Mouse (Mus musculus): Measurements from ENCODE around the gene Stx19. TPM values are rescaled to one million over a fixed set of nuclear protein-coding genes. Genes with fewer than 3 reads are reported as not detected.
A peak's percentile ranks its signal among the peaks of the same experiment; 100 is the strongest.

Gene Stx19
- total RNA-seq, 2 experiments from 2014 or later: not detected

DNA sequence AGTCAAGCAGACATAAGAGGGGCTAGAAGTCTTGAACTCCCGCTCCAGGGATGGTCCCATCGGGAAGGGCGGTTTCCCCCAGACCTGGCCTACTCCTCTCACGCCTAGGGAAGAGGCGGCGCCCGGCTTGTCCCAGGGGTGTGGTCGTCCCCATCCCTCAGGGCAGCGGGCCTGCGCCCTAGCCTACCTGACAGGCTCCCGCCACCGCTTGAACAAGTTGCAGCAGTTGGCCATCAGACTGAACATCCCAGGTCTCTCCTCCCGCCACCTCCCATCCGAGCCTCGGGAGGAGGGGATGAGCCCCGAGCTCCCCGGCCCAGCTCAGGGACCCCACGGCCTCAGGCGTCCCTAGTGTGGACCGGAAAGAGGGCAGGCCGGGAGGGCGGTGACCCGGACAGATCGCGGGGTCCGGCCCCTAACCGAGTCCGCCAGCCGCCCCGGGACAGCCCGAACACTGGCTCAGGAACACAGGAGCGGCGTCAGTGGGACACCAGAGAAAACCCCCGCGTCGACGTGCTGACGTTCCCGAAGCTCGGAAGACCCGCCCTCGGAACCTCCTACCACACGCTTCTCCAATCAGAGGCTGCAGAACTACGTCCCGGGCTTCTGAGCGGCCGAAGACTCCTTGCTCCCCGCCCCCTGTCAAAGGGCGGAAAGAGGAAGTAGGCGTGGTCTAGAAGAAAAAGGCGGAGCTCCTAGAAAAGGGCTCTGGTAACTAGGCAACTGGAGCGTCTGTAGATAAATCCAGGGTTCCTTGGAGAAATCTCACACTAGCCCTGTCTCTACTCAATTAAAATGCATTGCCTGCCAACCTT, 32.2 kb downstream of the Stx19 start, which contains the start of gene Arl13b:
TSS of gene Arl13b (minus strand) at position 543 of the 815 bp plus-strand sequence.
- peak; percentile 99 for ATAC-seq (replicated peaks; ENCODE audit: low FRiP score, poor library complexity, severe bottlenecking)

DNA sequence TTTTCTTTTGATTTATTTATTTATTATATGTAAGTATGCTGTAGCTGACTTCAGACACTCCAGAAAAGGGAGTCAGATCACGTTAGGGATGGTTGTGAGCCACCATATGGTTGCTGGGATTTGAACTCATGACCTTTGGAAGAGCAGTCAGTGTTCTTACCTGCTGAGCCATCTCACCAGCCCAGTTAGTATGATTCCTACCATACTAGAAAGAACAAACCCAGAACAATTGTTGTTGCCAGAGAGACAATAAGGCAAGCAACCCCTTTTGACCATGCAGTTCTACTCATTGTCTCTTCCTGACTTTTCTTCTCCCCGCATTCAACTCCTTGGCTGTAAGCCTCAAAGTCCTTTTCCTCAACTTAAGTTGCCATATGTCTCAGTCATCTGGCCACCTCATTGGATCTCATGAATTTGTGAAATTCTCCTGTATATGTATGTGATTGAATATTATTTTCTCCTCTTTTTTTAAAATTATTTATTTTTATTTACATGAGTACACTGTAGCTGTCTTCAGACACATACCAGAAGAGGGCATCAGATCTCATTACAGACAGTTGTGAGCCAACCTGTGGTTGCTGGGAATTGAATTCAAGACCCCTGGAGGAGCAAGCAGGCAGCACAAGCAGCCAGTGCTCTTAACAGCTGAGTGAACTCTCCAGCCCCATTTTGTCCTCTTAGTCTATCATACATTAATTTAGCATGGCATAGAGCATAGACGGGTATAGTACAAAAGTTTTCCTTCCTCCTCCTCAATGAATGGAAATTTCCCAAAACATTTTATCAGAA, 38.2 kb downstream of the Stx19 start:
- no peak for ATAC-seq (replicated peaks; ENCODE audit: low FRiP score, poor library complexity, severe bottlenecking)

GRCm38 (mm10) chr16:62853611-62854126, 39.2 kb downstream of the Stx19 start:
- ATAC-seq (replicated peaks; ENCODE audit: low FRiP score, poor library complexity, severe bottlenecking): no peak

DNA sequence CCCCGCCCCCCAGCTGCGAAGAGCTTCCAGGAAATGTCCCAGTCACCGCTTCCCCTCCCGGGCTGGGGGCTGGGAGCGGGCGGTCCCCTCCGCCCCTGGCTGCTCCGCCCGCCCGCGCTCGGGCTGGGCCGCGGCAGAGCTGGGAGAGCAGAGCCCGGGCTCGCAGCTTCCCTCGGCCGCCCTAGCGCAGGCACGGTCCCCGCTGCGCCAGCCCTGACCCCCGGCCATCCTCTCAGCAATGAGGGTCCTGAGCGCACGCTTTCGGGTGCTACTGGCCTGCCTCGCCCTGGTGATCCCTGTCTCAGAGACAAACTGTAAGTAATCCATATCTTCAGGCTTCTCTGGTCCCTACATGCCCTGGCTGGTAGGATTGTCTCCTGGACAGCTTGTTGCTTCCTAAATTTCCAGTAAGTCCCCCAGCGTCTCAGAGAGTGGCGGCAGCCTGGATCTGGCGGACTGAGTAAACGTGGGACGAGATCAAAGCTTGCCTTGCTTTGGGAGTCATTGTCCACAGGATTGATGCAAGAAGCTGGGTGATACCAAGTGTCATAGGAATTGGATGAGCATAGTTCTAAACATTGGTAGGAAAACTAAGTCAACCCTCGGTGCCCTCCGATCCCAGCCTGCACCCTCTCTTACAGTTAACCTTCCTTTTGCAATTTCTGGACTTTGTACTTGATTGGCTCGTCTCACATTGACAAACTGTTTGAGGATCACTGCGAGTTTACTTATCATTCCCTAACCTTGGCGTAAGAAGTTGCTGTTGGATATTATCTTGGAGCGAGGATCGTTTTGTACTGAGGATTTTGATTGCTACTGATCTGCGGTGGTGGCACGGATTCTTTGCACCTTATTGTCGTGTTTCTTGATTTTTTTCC, 40.0 kb downstream of the Stx19 start, which contains the start of gene Pros1:
TSS of gene Pros1 (plus strand) at position 117 of the 878 bp plus-strand sequence.
- no peak for ATAC-seq (replicated peaks; ENCODE audit: low FRiP score, poor library complexity, severe bottlenecking)

- no peak for ATAC-seq (replicated peaks; ENCODE audit: low FRiP score, poor library complexity, severe bottlenecking)
Measured at GRCm38 (mm10) chr16:62855385-62855784, 40.9 kb downstream of the Stx19 start.

DNA sequence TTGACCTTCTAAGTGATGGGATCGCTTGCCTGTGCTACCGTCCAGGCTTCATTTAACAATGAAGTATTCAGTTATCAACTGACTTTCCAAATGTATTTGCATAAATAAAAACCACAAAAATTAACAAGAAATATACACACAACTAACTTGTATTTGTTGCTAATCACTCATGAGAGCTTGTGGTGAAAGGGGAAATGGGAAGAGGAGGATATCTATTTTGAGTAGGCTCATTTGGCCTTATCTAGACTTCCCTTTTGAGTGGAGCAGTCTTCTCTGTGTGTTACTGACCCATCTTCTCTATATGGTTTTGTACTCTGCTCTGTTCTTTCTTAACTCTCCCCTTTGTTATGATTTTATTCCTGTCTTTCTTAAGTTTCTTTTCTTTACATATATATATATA, 41.8 kb downstream of the Stx19 start:
- ATAC-seq (replicated peaks; ENCODE audit: low FRiP score, poor library complexity, severe bottlenecking): no peak

- no peak for ATAC-seq (replicated peaks; ENCODE audit: low FRiP score, poor library complexity, severe bottlenecking)
Measured at GRCm38 (mm10) chr16:62857498-62857897, 43.0 kb downstream of the Stx19 start.

GRCm38 (mm10) chr16:62858018-62858417, 43.5 kb downstream of the Stx19 start:
- no peak for ATAC-seq (replicated peaks; ENCODE audit: low FRiP score, poor library complexity, severe bottlenecking)

GRCm38 (mm10) chr16:62860140-62860539, 45.7 kb downstream of the Stx19 start:
- no peak for ATAC-seq (replicated peaks; ENCODE audit: low FRiP score, poor library complexity, severe bottlenecking)

DNA sequence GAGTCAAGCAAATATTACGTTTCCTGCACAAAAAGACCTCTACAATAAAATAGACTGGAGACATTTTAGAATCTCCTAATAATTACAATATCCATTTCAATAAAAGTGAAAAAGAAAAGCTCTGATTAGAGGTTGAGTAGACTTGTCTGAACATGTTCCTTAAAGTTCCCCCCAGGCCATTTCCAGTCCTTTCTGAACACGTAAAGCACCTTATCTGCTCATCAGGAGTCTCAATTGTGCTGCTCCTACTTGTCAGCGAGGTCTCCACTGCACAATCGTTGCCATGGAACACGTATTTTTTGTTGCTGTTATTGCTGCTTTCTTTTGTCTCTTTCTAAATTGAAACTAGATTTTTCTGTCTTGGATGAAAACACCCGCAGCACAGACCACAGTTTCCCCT, 47.0 kb downstream of the Stx19 start:
- no peak for ATAC-seq (replicated peaks; ENCODE audit: low FRiP score, poor library complexity, severe bottlenecking)

DNA sequence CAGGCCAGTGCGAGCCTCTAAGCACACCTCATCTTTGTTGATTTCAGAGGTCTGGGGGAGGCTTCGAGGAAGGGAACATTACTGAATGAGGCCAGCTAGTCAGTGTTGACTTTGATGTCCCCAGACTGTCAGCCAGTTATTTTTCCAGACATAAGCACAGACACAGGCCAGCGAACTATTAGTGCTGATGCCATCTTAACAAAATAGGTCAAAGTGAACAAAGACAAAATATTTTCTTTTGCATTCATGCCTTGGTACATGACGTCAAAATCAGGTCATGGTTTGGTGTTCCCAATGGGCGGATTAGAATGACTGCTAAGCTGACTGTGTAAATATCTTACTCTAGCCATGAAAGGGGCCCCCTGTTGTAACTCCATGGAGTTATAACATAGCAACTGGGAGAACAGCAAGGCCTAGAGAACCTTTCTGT, 58.2 kb downstream of the Stx19 start:
- ATAC-seq (replicated peaks; ENCODE audit: low FRiP score, poor library complexity, severe bottlenecking): no peak

DNA sequence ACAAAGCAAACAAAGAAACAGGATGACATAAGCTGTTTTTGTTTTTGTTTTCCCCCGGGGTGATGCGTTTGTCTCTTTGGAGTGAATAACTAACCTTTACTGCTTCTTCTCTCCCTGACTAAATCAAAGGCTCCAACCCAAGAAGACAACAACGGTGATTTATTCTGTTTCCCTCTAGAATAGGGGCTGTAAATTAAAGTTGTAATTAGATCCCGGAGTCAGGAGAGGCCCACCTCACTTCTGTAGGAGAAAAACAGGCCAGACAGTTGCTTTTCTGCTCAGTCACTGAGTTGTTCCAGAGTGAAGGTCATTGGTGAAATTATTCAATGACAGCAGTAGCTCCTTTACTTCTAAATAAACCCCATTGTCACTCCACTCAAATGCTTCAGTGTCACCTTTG, 58.7 kb downstream of the Stx19 start:
- no peak for ATAC-seq (replicated peaks; ENCODE audit: low FRiP score, poor library complexity, severe bottlenecking)

Other genes with a start within 250 kb of the Stx19 start
- 9.6 and 66.3 TPM in 2 replicates for gene Nsun3, start 27.9 kb upstream of the Stx19 start, total RNA-seq (2015; ENCODE audit: low replicate concordance)
- gene Nsun3, start 27.9 kb upstream of the Stx19 start, total RNA-seq (2017; ENCODE audit: low replicate concordance): 6.5 and 7.9 TPM in 2 replicates
- 0.72 and 3.8 TPM in 2 replicates for gene Arl13b, start 32.4 kb downstream of the Stx19 start, total RNA-seq (2015; ENCODE audit: low replicate concordance)
- 1.5 and 5.7 TPM in 2 replicates for gene Arl13b, start 32.4 kb downstream of the Stx19 start, total RNA-seq (2017; ENCODE audit: low replicate concordance)
- gene Pros1, start 39.6 kb downstream of the Stx19 start, total RNA-seq (2015; ENCODE audit: low replicate concordance): 2.2 and 3.4 TPM in 2 replicates
- 2.8 and 3.0 TPM in 2 replicates for gene Pros1, start 39.6 kb downstream of the Stx19 start, total RNA-seq (2017; ENCODE audit: low replicate concordance)